ENCODE assay signal across 12 mouse cellular contexts in genomic region chr9:31802641-31803040, GRCm38 (mm10).
"Had no signal": no experiment of that assay in that cellular context is flagged by ENCODE, and none has a peak within 500 bp of the region (broad histone marks: within the 10 kb centered on the region; RNA-seq: fewer than 3 reads in every experiment).

No protein-coding gene starts in this region.

- DNase-seq: retina, postnatal 1 day; right cerebral cortex, adult 18-20 months; right cerebral cortex, postnatal 14 days; right cerebral cortex, postnatal 25 days; right cerebral cortex, postnatal 4 days; spleen, adult 18-20 months; thymus, adult 18-20 months; thymus, adult 2 months; thymus, postnatal 14 days; thymus, postnatal 25 days; thymus, postnatal 36 days; thymus, postnatal 4 days had no signal
